Mouse (Mus musculus) liver, embryonic 15.5 days (tissue): ENCODE results near the gene Emc10. TPM values are rescaled to one million over a fixed set of nuclear protein-coding genes. Genes with fewer than 3 reads are reported as not detected.

ENCODE experiments used
- ATAC-seq: fragments of 200-750 bp; cut with Nextera tagmentation; 2 replicates; pipeline ENCODE4 v1.8.0; 2017; ENCODE audit warnings: moderate number of reproducible peaks, mild to moderate bottlenecking, moderate library complexity; ENCODE audit not compliant: insufficient read depth
- H3K27ac ChIP-seq: fragments of 300-500 bp; sonication (generic); replicated peaks from 2 replicates; pipeline ENCODE4 v1.5.1; 2015; ENCODE audit warnings: mild to moderate bottlenecking, inconsistent platforms
- H3K27me3 ChIP-seq: fragments of 300-500 bp; sonication (generic); 2 replicates; pipeline ENCODE4 v1.6.1; 2015; ENCODE audit warnings: mild to moderate bottlenecking, inconsistent platforms
- H3K36me3 ChIP-seq: fragments of 300-500 bp; sonication (generic); replicated peaks from 2 replicates; pipeline ENCODE4 v1.6.1; 2015; ENCODE audit warnings: moderate library complexity, mild to moderate bottlenecking, inconsistent platforms
- H3K4me1 ChIP-seq: fragments of 300-500 bp; sonication (generic); replicated peaks from 2 replicates; pipeline ENCODE4 v1.6.1; 2015; ENCODE audit warnings: inconsistent platforms
- H3K4me2 ChIP-seq: fragments of 300-500 bp; sonication (generic); 2 replicates; pipeline ENCODE4 v1.6.1; 2015; ENCODE audit warnings: moderate library complexity, mild to moderate bottlenecking, inconsistent platforms
- H3K4me3 ChIP-seq: fragments of 300-500 bp; sonication (generic); replicated peaks from 2 replicates; pipeline ENCODE4 v1.5.1; 2015; ENCODE audit warnings: mild to moderate bottlenecking, inconsistent platforms
- H3K9ac ChIP-seq: fragments of 300-500 bp; sonication (generic); 2 replicates; pipeline ENCODE4 v1.6.1; 2015; ENCODE audit warnings: moderate library complexity, mild to moderate bottlenecking, inconsistent platforms
- H3K9me3 ChIP-seq: fragments of 300-500 bp; sonication (generic); replicated peaks from 2 replicates; pipeline ENCODE4 v1.6.1; 2016; ENCODE audit warnings: inconsistent platforms
- WGBS: fragments of 180-500 bp; shearing (Covaris S2); methylation state at CpG from one replicate; pipeline ENCODE4 v1.1.7; 2015; ENCODE audit warnings: mixed read lengths; ENCODE audit not compliant: insufficient replicate concordance; 5-methylcytosine and 5-hydroxymethylcytosine counted together
- microRNA-seq: library from miRNA; unstranded; fragments of <30 nt; microRNA quantifications from one replicate; pipeline ENCODE4, GENCODE M21; 2016
- polyA plus RNA-seq: library from polyadenylated mRNA; unstranded; fragments of >200 nt; fragmentation: Nextera tagmentation; extraction: Ambion mirVana; gene quantifications from 2 replicates; pipeline ENCODE4 v1.2.1, GENCODE M21; 2015

Emc10 gene
- polyA plus RNA-seq, 1 experiment from 2014 or later: 45.9 TPM

DNA sequence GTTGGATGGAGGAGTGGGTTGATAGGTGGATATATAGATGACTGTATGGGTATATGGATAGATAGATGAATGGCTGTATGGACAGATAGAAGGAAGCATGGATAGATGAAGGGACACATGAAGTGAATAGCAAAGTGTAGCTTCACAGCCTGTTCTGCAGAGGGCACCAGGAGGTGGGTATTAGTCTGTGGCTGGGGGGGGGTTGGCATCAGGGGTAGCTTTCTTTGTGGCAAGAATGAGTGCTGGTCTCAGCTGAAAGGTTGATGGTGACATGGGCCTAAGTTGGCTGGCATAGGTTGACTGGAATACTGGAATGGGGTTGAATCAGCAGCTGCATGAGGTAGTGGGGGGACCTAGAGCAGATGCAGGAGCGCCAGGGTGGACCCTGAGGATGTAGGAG lies 55.1 kb downstream of the Emc10 start:
- H3K4me2 ChIP-seq: no peak overlapping the region
- H3K9me3 ChIP-seq: no peaks in the 10 kb centered on the region
- H3K9ac ChIP-seq: no peak overlapping the region
- WGBS: 0% methylated on average over 1 of the region's 1 CpGs
- no peak for ATAC-seq
- no peaks in the 10 kb centered on the region for H3K36me3 ChIP-seq
- H3K4me3 ChIP-seq: no peak overlapping the region
- H3K27ac ChIP-seq: no peak overlapping the region
- H3K4me1 ChIP-seq: peaks cover 14% of the 10 kb centered on the region
- peaks cover 93% of the 10 kb centered on the region for H3K27me3 ChIP-seq

DNA sequence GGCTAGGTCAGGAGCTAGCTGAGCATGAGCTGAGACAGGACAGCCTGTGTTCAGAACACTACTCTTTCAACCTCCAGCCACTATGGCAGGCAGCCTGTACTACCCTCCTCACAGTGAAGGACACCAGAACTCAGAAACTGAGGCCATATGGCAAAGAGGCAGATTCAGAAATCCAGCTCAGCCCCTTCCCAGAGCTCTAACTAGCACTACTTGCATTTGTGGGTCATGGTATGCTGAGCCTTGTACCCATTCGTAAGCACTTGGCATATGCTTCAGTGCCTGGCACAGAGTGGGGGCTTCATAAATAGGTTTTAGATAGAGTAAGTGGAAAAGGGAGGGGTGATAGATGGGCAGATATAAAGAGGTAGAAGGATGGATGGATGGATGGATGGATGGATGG lies 55.9 kb downstream of the Emc10 start:
- Histone ChIP-seq H3K9ac (no peak overlapping the region), H3K27me3 (peaks cover 90% of the 10 kb centered on the region), H3K9me3 (no peaks in the 10 kb centered on the region), H3K4me3 (no peak overlapping the region), H3K36me3 (no peaks in the 10 kb centered on the region), H3K4me2 (no peak overlapping the region), H3K4me1 (peaks cover 21% of the 10 kb centered on the region), H3K27ac (no peak overlapping the region)
- 42% methylated on average over 1 of the region's 1 CpGs for WGBS
- no peak for ATAC-seq

Small RNA genes within 50 kb of the gene (microRNA-seq; reads per million reads assigned to microRNA genes)
- gene Mir7052: not detected
- gene Mir7053: not detected

Other genes with a start within 250 kb of the Emc10 start
- 0.94 and 1.2 TPM in 2 replicates for gene 1700028J19Rik, start 249.8 kb downstream of the Emc10 start, polyA plus RNA-seq
- 28.0 and 30.3 TPM in 2 replicates for gene 2410002F23Rik, start 249.8 kb downstream of the Emc10 start, polyA plus RNA-seq
- gene Acp4, start 239.2 kb downstream of the Emc10 start, polyA plus RNA-seq: 0.14 TPM in 1 of 2 replicates, not detected in the other
- not detected in 2 replicates for gene Gm15517, start 235.1 kb downstream of the Emc10 start, polyA plus RNA-seq
- gene Clec11a, start 189.6 kb downstream of the Emc10 start, polyA plus RNA-seq: 0.54 and 0.63 TPM in 2 replicates
- 0.05 and 0.06 TPM in 2 replicates for gene Shank1, start 186.3 kb downstream of the Emc10 start, polyA plus RNA-seq
- gene Syt3, start 112.4 kb downstream of the Emc10 start, polyA plus RNA-seq: not detected in 2 replicates
- 0.16 TPM in 1 of 2 replicates, not detected in the other for gene 1700008O03Rik, start 110.7 kb downstream of the Emc10 start, polyA plus RNA-seq
- gene Lrrc4b, start 67.5 kb downstream of the Emc10 start, polyA plus RNA-seq: 0.03 TPM in 1 of 2 replicates, not detected in the other
- 14.3 and 17.3 TPM in 2 replicates for gene Aspdh, start 31.1 kb downstream of the Emc10 start, polyA plus RNA-seq
- gene Josd2, start 28.5 kb downstream of the Emc10 start, polyA plus RNA-seq: 175 and 198 TPM in 2 replicates
- gene Fam71e1, start 52 bp upstream of the Emc10 start, polyA plus RNA-seq: 1.7 and 2.0 TPM in 2 replicates
- gene Mybpc2, start 28.1 kb upstream of the Emc10 start, polyA plus RNA-seq: 0.08 and 0.10 TPM in 2 replicates
- 0.85 and 0.89 TPM in 2 replicates for gene Spib, start 35.5 kb upstream of the Emc10 start, polyA plus RNA-seq
- 51.9 and 54.8 TPM in 2 replicates for gene Pold1, start 52.3 kb upstream of the Emc10 start, polyA plus RNA-seq
- gene Nr1h2, start 57.4 kb upstream of the Emc10 start, polyA plus RNA-seq: 45.9 and 47.1 TPM in 2 replicates
- 13.8 and 14.2 TPM in 2 replicates for gene Napsa, start 75.9 kb upstream of the Emc10 start, polyA plus RNA-seq
- 0.05 TPM in 2 replicates for gene Kcnc3, start 94.1 kb upstream of the Emc10 start, polyA plus RNA-seq
- 0.18 and 0.41 TPM in 2 replicates for gene Myh14, start 174.3 kb upstream of the Emc10 start, polyA plus RNA-seq
- gene Izumo2, start 212.2 kb upstream of the Emc10 start, polyA plus RNA-seq: not detected in 2 replicates